Mouse (Mus musculus) lung, adult 2 months (tissue): ENCODE results near the gene Gemin6. TPM values are rescaled to one million over a fixed set of nuclear protein-coding genes. Genes with fewer than 3 reads are reported as not detected.
"Not testable (repeated sequence)": the region's sequence is repeated elsewhere in the genome, so short reads cannot be mapped to it uniquely, and the experiment has no call there.

Experiments used
- DNase-seq: peaks from one replicate; pipeline ENCODE4 v3.0.0; 2022
- H3K4me1 ChIP-seq: fragments of 200-500 bp; 2 replicates; pipeline ENCODE4 v1.6.1; 2011; ENCODE audit warnings: low read length; ENCODE audit not compliant: control insufficient read depth, insufficient read depth
- H3K4me3 ChIP-seq: fragments of 200-500 bp; replicated peaks from 2 replicates; pipeline ENCODE3; 2011; ENCODE audit warnings: low read depth, mild to moderate bottlenecking, control low read depth, low read length; ENCODE audit errors: extremely low read depth
- CTCF ChIP-seq: fragments of 200-500 bp; IDR thresholded peaks from 2 replicates; pipeline ENCODE4 v1.5.1; 2011; ENCODE audit warnings: mild to moderate bottlenecking, low read length, control low read depth; ENCODE audit not compliant: insufficient read depth
- POLR2A ChIP-seq: fragments of 200-500 bp; IDR thresholded peaks from 2 replicates; pipeline ENCODE4 v1.6.1; 2011; ENCODE audit warnings: low read depth, mild to moderate bottlenecking, control low read depth, low read length, borderline replicate concordance; ENCODE audit errors: extremely low read depth
- WGBS: fragments of 180-500 bp; shearing (Covaris S2); methylation state at CpG from one replicate; pipeline ENCODE4 v1.1.7; 2018; 5-methylcytosine and 5-hydroxymethylcytosine counted together
- polyA plus RNA-seq: library from polyadenylated mRNA; depleted of rRNA; stranded (reverse); fragments of >200 nt; gene quantifications from 2 replicates; pipeline ENCODE4 v1.2.3, GENCODE M21; 2012; rRNA removed

Gene Gemin6
- 0.79 and 1.6 TPM in 2 replicates for polyA plus RNA-seq

DNA sequence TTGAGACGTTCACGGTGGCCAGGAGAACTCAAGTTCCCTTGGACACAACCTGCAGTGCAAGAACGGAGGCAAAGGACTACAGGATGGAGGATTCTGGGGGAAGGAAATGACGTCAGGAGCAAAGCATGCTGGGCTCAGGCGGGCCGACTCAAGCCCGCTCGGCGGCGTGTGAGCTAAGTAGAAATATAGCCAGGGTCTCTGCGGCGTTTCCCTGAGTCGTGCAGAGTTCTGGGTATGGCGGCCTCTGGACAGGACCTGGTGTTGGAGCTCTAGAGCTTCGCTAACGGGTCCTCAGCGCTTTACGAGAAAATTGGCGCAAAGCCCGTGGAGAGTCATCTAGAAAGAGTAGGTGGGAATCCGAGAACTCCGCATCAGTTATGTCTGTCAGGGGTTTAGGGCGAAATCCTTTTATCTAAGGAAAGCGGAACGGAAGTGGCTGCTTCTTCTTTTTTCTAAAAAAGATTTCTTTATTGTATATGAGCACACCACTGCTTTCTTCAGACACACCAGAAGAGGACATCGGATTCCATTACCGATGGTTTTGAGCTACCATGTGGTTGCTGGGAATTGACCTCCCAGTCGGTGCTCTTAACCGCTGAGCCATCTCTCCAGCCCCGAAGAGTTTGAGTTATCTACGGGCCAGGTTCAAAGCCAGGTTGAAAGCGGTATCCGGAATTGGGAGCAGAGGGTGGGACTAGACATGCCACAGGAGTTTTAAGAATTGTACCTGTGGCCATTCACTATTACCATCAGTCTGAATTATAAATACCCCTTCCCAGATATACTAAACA lies at the start of gene Gemin6:
Gene Gemin6, plus strand, starts transcription at position 116 of the 791 bp plus-strand sequence.
- under 1% methylated on average over 33 of the region's 33 CpGs for WGBS
- peak; percentile 77 for DNase-seq
- H3K4me1 ChIP-seq, result peaks cover 2% of the 10 kb centered on the region; the same call in 1 of the 2 replicates
- H3K4me3 ChIP-seq, result peak within 1 kb of the TSS; percentile 71
- TF ChIP-seq POLR2A (peak; percentile 52; the same call in 1 of the 2 replicates), CTCF (no peak)

GRCm38 (mm10) chr17:80174699-80175385 lies 49.4 kb upstream of the Gemin6 start:
- 60% methylated on average over 19 of the region's 19 CpGs for WGBS
- no peaks in the 10 kb centered on the region for H3K4me1 ChIP-seq
- no peak for DNase-seq
- H3K4me3 ChIP-seq, result no peak overlapping the region
- TF ChIP-seq CTCF, result no peak
- no peak for TF ChIP-seq POLR2A

- TF ChIP-seq POLR2A (no peak), CTCF (no peak)
- Histone ChIP-seq H3K4me1 (no peaks in the 10 kb centered on the region), H3K4me3 (no peak overlapping the region)
- WGBS, result 75% methylated on average over 4 of the region's 4 CpGs
- no peak for DNase-seq
These were observed 48.9 kb upstream of the Gemin6 start for GRCm38 (mm10) chr17:80175386-80175739.

- no peak for DNase-seq
These were observed 48.3 kb upstream of the Gemin6 start for GRCm38 (mm10) chr17:80175966-80176365.

DNA sequence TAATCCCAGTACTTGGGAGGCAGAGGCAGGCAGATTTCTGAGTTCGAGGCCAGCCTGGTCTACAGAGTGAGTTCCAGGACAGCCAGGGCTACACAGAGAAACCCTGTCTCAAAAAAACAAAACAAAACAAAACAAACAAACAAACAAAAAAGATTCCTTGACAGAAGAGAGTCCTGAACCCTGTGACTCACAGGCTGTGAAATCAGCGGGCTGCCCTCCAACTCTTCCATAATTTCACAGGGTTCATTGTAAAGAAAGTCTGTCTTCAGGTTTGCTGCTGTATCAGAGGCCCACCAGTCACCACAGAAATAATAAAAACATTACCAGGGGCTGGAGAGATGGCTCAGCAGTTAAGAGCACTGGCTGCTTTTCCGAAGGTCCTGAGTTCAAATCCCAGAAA lies 45.4 kb upstream of the Gemin6 start:
- WGBS, result 93% methylated on average over 3 of the region's 3 CpGs
- not testable (repeated sequence) for H3K4me1 ChIP-seq, DNase-seq, H3K4me3 ChIP-seq

More at GRCm38 (mm10) chr17:80175966-80176365, 48.3 kb upstream of the Gemin6 start:
- no peaks in the 10 kb centered on the region for H3K4me1 ChIP-seq
- 95% methylated on average over 3 of the region's 3 CpGs for WGBS
- H3K4me3 ChIP-seq, result no peak overlapping the region
- TF ChIP-seq CTCF (no peak), POLR2A (no peak)

DNA sequence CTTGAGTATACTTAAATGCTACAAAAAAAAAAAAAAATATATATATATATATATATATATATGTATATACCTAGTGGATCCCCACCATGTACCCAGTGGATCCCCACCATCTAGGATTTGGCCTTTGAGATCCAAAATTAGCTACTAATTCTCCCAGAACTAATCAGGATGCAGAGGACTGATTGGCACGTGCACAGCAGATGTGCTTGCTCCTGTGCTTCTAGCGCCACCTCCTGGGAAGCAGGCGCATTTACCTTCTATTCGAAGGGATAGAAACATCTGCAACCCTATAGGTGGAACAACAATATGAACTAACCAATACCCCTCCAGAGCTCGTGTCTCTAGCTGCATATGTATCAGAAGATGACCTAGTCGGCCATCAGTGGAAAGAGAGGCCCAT lies 44.3 kb upstream of the Gemin6 start:
- WGBS, result 0% methylated on average over 6 of the region's 6 CpGs
- no peaks in the 10 kb centered on the region for H3K4me1 ChIP-seq
- TF ChIP-seq POLR2A (peak; percentile 9; the same call in 1 of the 2 replicates), CTCF (peak; percentile 99)
- peak; percentile 72 for DNase-seq
- no peak overlapping the region for H3K4me3 ChIP-seq

DNA sequence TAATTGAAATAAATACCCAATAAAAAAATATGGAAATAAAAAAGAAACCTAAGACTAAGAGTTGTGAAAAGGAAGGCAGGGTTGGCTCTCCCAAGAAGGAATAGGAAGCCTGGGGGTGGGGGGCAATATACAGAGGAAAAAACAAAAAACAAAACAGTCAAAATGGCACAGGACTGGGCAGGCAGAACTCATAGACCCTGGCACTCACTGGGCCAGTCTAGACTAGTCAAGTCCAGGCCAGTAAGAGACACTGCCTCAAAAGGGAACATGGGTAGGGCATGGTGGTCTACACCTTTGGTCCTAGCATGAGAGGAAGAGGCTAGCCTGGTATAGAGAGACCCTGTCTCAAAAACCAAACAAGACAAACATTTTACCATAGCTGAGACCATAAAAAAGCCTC lies 43.8 kb upstream of the Gemin6 start:
- Histone ChIP-seq H3K4me3 (no peak overlapping the region), H3K4me1 (no peaks in the 10 kb centered on the region)
- no peak for DNase-seq
- TF ChIP-seq CTCF, result no peak
- no peak for TF ChIP-seq POLR2A

GRCm38 (mm10) chr17:80183615-80184014 lies 40.6 kb upstream of the Gemin6 start:
- Histone ChIP-seq H3K4me1 (no peaks in the 10 kb centered on the region), H3K4me3 (no peak overlapping the region)
- TF ChIP-seq POLR2A (no peak), CTCF (no peak)
- WGBS, result 74% methylated on average over 10 of the region's 10 CpGs
- DNase-seq, result no peak

- H3K4me1 ChIP-seq, result no peaks in the 10 kb centered on the region
- no peak for TF ChIP-seq CTCF
- no peak for TF ChIP-seq POLR2A
- DNase-seq, result no peak
- 53% methylated on average over 5 of the region's 5 CpGs for WGBS
- no peak overlapping the region for H3K4me3 ChIP-seq
These were observed 31.2 kb upstream of the Gemin6 start for GRCm38 (mm10) chr17:80193075-80193474.
